Mouse (Mus musculus): ENCODE measurements around the gene Psmg1. TPM values are rescaled to one million over a fixed set of nuclear protein-coding genes. Genes with fewer than 3 reads are reported as not detected.

Psmg1 gene
- 33.3 TPM for polyA plus RNA-seq (2014; fragmentation: Illumina TruSeq; extraction: RNeasy Lipid Tissue Mini Kit (QIAGEN cat#74804))

DNA sequence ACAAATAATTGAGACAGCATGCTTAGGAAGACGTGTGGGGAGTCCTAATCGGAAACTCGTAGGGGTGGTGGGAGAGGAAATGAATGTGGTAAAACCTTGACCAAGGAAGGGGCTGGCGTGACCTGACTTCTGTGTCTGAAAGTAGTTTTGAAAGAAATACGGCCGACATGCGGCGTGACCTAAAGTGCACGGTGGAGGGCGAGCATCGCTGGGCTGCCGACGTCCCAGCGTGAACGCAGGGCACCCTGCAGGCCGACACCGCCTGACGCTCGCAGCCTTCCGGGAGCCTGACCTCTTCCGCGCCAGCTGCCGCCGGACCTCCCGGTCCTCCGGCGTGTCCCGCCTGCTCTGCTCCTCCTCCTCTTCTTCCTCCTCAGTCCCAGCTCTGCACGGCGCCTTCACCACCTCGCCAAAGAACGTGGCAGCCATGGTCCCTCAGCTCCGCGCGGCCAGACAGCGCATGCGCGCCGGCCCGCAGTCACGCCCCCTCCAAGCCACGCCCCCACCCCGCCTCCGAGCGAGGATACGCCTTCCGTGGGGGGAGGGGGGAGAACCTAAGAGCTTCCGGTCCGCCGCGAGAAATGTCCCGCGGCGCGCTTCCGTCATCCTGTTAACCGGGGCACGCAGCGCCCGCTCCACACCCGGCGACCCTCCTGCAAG, at the start of gene Psmg1:
Psmg1 (minus strand) TSS at position 499 of the 660 bp plus-strand sequence.

Other genes with a start within 250 kb of the Psmg1 start
- gene Brwd1, start 91.6 kb upstream of the Psmg1 start, polyA plus RNA-seq (2014; fragmentation: Illumina TruSeq; extraction: RNeasy Lipid Tissue Mini Kit (QIAGEN cat#74804)), result 90.2 TPM
- gene Hmgn1, start 136.8 kb upstream of the Psmg1 start, polyA plus RNA-seq (2014; fragmentation: Illumina TruSeq; extraction: RNeasy Lipid Tissue Mini Kit (QIAGEN cat#74804)), result 506 TPM
- 24.2 TPM for gene Wrb, start 154.4 kb upstream of the Psmg1 start, polyA plus RNA-seq (2014; fragmentation: Illumina TruSeq; extraction: RNeasy Lipid Tissue Mini Kit (QIAGEN cat#74804))
- gene Lca5l, start 201.3 kb upstream of the Psmg1 start, polyA plus RNA-seq (2014; fragmentation: Illumina TruSeq; extraction: RNeasy Lipid Tissue Mini Kit (QIAGEN cat#74804)), result 2.5 TPM
- 96.7 TPM for gene Sh3bgr, start 209.5 kb upstream of the Psmg1 start, polyA plus RNA-seq (2014; fragmentation: Illumina TruSeq; extraction: RNeasy Lipid Tissue Mini Kit (QIAGEN cat#74804))
- gene B3galt5, start 244.8 kb upstream of the Psmg1 start, polyA plus RNA-seq (2014; fragmentation: Illumina TruSeq; extraction: RNeasy Lipid Tissue Mini Kit (QIAGEN cat#74804)), result 5.4 TPM

Measured in ovary, adult 10 weeks (tissue).